Mouse (Mus musculus) Patski (cell line): ENCODE results near the gene 1110051M20Rik. TPM values are rescaled to one million over a fixed set of nuclear protein-coding genes. Genes with fewer than 3 reads are reported as not detected.

ENCODE experiments used
- ATAC-seq: fragments of 100-300 bp; one replicate; pipeline ENCODE4 v1.8.0; 2021
- CTCF ChIA-PET: fragments of 350-600 bp; sonication (Branson Sonifier 250); formaldehyde crosslinking; loops from one replicate; lab custom pipeline; 2022; ENCODE audit warnings: inconsistent platforms; lab: Charles Lee
- POLR2A ChIA-PET: fragments of 350-600 bp; sonication (Branson Sonifier 250); formaldehyde crosslinking; loops from one replicate; lab custom pipeline; 2022; ENCODE audit warnings: antibody characterized with exemption, inconsistent platforms; lab: Charles Lee
- DNase-seq: peaks from one replicate; pipeline ENCODE4 v3.0.0-alpha.2; 2011; ENCODE audit warnings: low read depth, low spot score
- H3K27me3 ChIP-seq: fragments of 371-371 bp; one replicate; pipeline ENCODE4 v1.5.1; 2021
- CTCF ChIP-seq: fragments of 100-300 bp; IDR thresholded peaks from one replicate; pipeline ENCODE4 v1.5.1; 2021
- in situ Hi-C: fragments of 300-500 bp; cut with MboI; formaldehyde crosslinking; loops from 3 replicates; pipeline ENCODE4 v1.11.1; 2018; ENCODE audit warnings: low pct_unique_long_range_greater_than_20kb, mixed read lengths
- polyA plus RNA-seq: library from polyadenylated mRNA; unstranded; gene quantifications from one replicate; pipeline ENCODE4 v1.2.3, GENCODE M21; 2021

The 1110051M20Rik gene
- polyA plus RNA-seq, 1 experiment from 2014 or later: 15.1 TPM

DNA sequence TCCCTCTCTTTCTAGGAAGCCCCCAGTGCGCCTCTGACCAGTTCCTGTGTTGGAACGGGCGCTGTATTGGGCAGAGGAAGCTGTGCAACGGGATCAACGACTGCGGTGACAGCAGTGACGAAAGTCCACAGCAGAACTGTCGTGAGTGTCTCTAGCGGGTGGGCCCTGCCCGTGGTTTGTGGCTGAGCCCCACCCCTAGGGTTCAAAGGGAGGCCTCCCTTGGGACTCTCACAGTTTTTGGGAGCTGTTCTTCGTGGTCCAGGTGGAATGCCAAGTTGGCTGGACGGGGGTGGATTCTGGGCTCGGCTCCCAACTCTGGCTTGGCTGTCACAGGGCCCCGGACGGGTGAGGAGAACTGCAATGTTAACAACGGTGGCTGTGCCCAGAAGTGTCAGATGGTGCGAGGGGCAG is 31.8 kb upstream of the 1110051M20Rik start:
- POLR2A ChIA-PET: interaction anchor here (0.8 kb wide), 1 partner anchor 29 kb away, joined by 4 read pairs; no protein-coding TSS in a partner anchor
- no peak for ATAC-seq
- DNase-seq: no peak
- CTCF ChIA-PET: interaction anchor here (1.5 to 2.3 kb wide), 2 partner anchors 11 to 177 kb away, joined by 4 to 7 read pairs; no protein-coding TSS in a partner anchor
- in situ Hi-C loops: no loop called here
- H3K27me3 ChIP-seq: no peaks in the 10 kb centered on the region
- TF ChIP-seq CTCF: no peak

DNA sequence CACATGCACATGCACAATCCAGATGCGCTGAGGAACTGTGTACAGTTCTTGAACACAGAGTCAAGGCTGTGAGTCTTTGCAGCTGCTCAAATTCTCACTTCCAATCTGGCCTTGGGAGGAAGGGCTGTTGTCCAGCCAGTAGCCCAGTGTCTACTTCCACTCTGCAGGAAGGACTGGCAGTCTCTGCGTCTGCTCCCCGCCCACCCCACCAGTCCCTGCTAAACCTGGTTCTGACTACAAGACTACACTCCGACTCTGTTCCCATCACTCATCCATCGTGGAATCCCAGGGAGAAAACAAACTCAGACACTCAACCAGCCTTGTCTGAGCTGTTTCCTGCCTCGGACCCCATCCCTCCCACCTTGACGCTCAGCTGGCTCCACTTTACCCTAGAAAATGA is 31.3 kb upstream of the 1110051M20Rik start:
- CTCF ChIA-PET: interaction anchor here (0.6 kb wide), 1 partner anchor 190 kb away, joined by 3 read pairs; no protein-coding TSS in a partner anchor
- POLR2A ChIA-PET: interaction anchor here (0.8 kb wide), 1 partner anchor 30 kb away, joined by 4 read pairs; no protein-coding TSS in a partner anchor
- TF ChIP-seq CTCF: no peak
- ATAC-seq (no peak), DNase-seq (no peak)
- in situ Hi-C loops: no loop called here
- no peaks in the 10 kb centered on the region for H3K27me3 ChIP-seq

DNA sequence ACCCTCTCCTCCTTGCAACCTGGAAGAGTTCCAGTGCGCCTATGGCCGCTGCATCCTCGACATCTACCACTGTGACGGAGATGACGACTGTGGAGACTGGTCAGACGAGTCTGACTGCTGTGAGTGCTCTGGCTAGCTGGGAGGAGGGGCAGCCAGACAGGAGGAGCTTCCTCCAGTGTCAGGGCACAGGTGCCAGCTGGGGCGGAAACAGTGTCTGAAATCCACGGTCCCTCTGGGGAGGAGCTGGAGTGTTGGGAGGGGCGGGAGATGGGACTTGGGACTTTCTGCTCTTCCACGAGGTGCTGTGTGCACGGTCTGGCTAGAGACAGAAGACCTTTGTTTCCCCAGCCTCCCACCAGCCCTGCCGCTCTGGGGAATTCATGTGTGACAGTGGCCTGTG is 29.9 kb upstream of the 1110051M20Rik start:
- ChIA-PET POLR2A (no interaction called here), CTCF (no interaction called here)
- no peak for ATAC-seq

DNA sequence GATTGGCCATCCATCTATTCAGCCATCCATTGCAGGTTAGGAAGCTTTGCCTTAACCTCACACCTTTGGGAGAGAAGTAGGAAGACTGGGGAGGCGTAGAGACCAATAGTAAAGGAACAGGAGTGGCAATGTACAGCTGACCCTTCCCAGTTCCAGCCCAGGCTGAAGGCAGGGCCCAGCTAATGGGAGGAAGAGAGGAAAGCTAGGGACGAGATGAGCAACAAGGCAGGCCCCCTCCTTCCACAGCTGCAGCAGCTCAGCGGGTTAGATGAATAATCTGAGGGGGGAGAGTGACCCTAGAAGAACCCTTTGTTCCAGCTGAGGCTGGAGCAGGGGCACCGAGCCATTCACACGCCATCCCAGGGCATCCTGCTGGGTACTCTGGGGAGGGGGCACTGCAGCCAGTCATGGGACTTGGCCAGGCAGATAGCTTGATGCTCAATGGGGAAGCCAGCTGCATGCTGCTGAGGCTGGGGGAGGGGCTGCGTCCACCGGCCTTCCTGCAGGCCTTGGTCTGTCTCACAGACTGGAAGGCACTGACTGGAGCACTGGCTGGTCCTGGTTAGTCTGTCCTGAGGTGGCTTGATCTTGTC is 25.6 kb upstream of the 1110051M20Rik start:
- CTCF ChIA-PET: interaction anchor here (0.8 to 3.0 kb wide), 4 partner anchors 7 to 184 kb away, joined by 3 to 8 read pairs (median 4); no protein-coding TSS in a partner anchor
- POLR2A ChIA-PET: interaction anchor here (1.4 kb wide), 1 partner anchor 12 kb away, joined by 3 read pairs; no protein-coding TSS in a partner anchor
- TF ChIP-seq CTCF: no peak
- ATAC-seq (no peak), DNase-seq (no peak)
- in situ Hi-C loops: no loop called here
- H3K27me3 ChIP-seq: no peaks in the 10 kb centered on the region

More for the DNA sequence above, 29.9 kb upstream of the 1110051M20Rik start:
- TF ChIP-seq CTCF: no peak
- DNase-seq: no peak
- in situ Hi-C loops: no loop called here
- H3K27me3 ChIP-seq: no peaks in the 10 kb centered on the region

DNA sequence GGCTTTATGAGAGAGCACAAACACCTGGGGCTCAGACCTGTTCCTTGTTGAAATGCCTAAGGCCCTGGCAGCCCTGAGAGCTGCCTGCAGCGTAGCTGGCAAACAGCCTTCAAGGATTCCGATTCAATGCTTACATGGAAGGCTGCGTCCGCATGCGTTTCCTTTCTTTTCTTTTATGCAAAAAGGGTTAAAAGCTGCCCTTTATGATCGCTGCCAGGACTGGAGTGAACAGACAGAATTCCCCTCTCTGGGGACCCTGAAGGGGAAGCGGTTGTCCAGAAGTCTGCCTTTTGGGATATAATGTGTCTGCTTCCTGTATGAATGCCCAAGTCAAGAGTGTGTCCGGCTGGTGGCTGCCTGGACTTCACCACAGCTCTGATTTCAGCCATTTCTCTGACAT is 23.1 kb upstream of the 1110051M20Rik start:
- POLR2A ChIA-PET: no interaction called here
- ATAC-seq (no peak), DNase-seq (no peak)
- H3K27me3 ChIP-seq: no peaks in the 10 kb centered on the region
- in situ Hi-C loops: no loop called here
- CTCF ChIA-PET: interaction anchor here (2.4 kb wide), 1 partner anchor 182 kb away, joined by 6 read pairs; no protein-coding TSS in a partner anchor
- no peak for TF ChIP-seq CTCF

DNA sequence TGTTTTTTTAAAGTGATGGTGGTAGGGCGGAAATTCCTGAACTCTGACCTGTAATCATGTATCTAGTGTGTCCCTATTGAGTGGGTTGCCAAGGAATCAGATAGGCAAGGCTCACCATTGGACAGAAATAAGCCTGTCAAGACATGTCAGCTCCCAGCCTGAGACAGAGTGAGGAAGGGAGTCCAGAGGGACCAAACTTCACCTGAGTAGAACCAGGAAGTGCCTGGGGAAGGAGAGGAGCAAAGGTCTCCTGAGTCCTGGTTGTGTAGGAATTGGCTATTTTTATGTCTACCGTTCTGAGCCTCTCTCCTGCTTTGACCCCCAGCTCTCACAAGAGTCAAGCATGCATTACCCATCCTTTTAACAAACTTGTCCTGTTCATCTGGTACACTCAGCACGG is 21.4 kb upstream of the 1110051M20Rik start:
- in situ Hi-C loops: no loop called here
- no peaks in the 10 kb centered on the region for H3K27me3 ChIP-seq
- TF ChIP-seq CTCF: no peak
- no peak for ATAC-seq
- CTCF ChIA-PET: no interaction called here
- POLR2A ChIA-PET: no interaction called here
- DNase-seq: no peak

DNA sequence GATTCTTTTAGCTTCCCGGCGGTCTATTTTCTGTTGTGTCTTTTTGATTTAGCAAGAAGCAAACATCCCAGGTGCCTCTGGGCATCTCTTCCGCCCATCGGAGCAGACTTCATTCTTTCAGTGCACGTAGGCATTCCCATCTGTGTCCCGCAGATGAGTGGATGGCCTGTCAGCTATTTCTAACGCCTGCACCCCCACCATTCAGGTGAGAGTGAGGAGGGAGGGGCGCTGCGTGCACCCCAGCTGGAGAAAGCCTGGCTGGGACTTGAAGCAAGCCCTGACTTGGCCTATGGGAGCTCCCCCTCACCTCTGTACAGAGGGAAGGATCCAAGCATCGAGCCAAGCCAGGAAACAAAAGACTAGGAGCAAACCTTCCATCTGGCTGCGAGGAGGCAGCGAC is 18.2 kb upstream of the 1110051M20Rik start:
- DNase-seq (no peak), ATAC-seq (no peak)
- CTCF ChIA-PET: interaction anchor here (1.5 to 1.8 kb wide), 3 partner anchors 9 to 177 kb away, joined by 3 to 8 read pairs (median 4); no protein-coding TSS in a partner anchor
- POLR2A ChIA-PET: no interaction called here
- in situ Hi-C loops: no loop called here
- TF ChIP-seq CTCF: no peak
- H3K27me3 ChIP-seq: no peaks in the 10 kb centered on the region

DNA sequence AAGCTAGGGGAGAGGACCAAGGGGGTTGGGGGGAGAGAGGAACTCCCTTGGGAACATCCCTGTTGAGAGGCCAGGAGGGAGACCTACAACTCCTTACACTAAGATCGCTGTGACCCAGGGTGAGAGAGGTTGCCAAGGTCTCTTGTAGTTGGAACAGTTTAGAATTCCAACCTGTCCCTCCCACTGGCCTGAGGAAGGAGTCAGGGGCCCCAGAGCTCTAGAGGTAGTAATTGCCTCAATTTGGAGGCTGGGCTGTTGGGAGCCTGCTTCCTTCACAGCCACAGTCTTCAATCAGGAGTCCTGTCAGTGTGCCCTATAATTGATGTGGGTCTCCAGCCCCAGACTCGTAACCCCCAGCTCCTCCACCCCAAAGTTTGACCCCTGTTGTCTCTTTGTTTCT is 17.7 kb upstream of the 1110051M20Rik start:
- in situ Hi-C loops: no loop called here
- no peaks in the 10 kb centered on the region for H3K27me3 ChIP-seq
- ATAC-seq (no peak), DNase-seq (no peak)
- TF ChIP-seq CTCF: no peak
- ChIA-PET CTCF (interaction anchor here (1.2 to 1.8 kb wide), 4 partner anchors 10 to 176 kb away, joined by 3 to 8 read pairs (median 4); no protein-coding TSS in a partner anchor), POLR2A (no interaction called here)

DNA sequence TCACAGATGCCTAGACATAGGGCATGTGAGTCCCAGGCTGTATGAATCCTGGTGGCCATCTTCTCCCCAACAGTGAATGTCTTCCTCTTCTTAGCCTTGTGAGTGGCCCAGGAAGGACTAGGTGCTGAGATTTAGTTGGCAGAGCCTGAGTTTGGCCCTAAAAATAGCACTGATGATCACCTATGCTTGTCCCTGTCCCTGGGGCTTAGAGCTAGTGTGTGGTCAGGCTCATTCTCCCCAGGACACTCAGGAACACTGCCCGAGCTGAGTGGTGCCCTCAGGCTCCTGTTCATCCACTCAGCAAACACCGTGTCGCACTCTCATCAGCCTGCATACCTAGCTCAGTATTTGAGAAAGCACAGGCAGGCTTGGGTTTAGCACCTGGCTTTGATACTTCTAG is 16.8 kb upstream of the 1110051M20Rik start:
- ChIA-PET CTCF (interaction anchor here (0.9 to 1.6 kb wide), 3 partner anchors 8 to 175 kb away, joined by 3 to 4 read pairs (median 3); no protein-coding TSS in a partner anchor), POLR2A (no interaction called here)
- in situ Hi-C loops: no loop called here
- TF ChIP-seq CTCF: no peak
- ATAC-seq: no peak
- DNase-seq: no peak
- H3K27me3 ChIP-seq: no peaks in the 10 kb centered on the region

DNA sequence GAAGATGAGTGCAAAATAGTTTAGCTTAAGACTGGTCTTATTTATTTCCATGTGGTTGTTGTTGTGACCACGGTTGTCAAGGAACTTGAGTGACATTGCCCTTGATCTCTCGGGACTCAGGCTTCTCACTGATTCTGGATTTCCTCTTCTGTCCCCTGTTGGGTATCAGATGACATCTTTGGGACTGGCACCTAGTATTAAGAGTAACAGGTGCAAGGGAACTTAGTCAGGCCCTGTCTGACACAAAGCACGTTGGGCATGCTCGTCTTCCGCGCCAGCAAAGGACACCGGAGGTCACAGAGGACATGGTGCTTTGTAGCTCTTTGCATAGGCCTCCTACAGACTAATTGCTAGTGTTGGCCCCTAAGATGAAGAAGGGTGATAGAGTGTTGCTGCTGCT is 16.3 kb upstream of the 1110051M20Rik start:
- ChIA-PET POLR2A (no interaction called here), CTCF (interaction anchor here (1.2 to 1.6 kb wide), 2 partner anchors 14 to 175 kb away, joined by 3 to 4 read pairs; no protein-coding TSS in a partner anchor)
- no peak for DNase-seq
- ATAC-seq: no peak
- no peaks in the 10 kb centered on the region for H3K27me3 ChIP-seq
- TF ChIP-seq CTCF: no peak
- in situ Hi-C loops: no loop called here

DNA sequence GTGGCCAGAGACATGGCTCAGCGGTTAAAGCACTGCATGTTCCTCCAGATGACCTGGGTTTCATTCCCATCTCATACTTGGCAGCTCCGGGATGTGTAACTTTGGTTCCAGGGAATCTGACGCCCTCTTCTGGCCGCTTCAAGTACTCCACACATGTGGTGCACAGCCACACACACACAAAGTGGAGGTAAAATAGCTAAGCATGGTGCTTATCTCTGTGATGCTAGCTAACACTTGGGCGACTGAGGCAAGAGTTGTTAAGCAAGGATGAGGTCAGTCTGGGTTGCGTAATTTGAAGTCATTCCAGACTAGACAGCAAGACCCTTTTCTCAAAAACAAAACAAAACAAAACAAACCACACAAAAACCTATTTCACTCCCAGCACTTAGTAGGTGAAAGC is 15.6 kb upstream of the 1110051M20Rik start:
- CTCF ChIA-PET: no interaction called here
- H3K27me3 ChIP-seq: no peaks in the 10 kb centered on the region
- POLR2A ChIA-PET: interaction anchor here (0.6 kb wide), 1 partner anchor 173 kb away, joined by 3 read pairs; no protein-coding TSS in a partner anchor
- no peak for ATAC-seq
- TF ChIP-seq CTCF: no peak
- DNase-seq: no peak
- in situ Hi-C loops: no loop called here
